Mouse (Mus musculus): ENCODE results near the gene Zfp972.
"Not testable (repeated sequence)": the region's sequence is repeated elsewhere in the genome, so short reads cannot be mapped to it uniquely, and the experiment has no call there.

Zfp972 gene

DNA sequence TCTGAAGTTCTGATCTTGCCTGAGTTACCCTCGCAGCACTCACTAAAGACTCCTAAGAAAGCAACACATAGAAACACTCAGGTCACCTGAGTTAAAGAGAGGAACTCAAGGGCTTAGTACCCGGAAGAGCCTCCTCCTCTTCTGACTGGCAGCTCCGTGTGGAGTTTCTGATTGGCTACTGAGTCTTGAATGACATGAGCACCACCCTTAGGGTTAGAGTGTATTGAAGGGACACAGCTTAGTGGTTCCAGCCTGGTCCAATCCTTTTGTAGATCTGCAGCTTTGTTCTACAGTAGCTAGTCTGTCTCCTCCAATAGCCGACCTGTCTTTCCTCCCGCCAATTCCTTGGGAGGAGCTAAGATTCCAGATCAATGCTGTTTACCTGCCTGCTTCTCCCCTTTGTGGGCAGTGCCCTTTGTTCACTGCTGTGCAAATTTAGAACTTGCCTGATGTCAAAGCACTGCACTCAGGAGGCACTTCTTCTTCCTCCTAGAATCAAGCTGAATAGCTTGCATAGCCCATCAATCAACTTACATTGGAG lies at the start of gene Zfp972:
Gene Zfp972, minus strand, starts transcription at position 51 of the 541 bp plus-strand sequence.
- DNase-seq, result not testable (repeated sequence)

DNA sequence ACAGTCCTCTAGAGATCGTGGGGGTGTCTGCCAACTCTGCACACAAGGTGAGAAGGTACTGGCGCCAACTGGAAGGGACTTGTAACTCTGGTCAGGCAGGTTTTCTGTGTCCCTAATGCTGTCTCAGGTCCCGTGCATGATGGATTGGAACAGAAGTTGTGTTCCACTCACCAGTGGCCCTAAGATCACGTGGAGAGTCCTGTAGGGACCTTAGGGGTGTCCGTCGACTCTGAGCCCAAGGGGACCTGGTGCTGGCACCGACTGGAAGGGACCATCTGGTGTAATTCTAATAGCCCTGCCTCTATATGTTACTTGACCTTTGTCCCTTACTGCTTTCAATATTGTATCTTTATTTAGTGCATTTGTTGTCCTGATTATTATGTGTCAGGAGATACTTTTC lies 49.4 kb upstream of the Zfp972 start:
- not testable (repeated sequence) for DNase-seq

DNA sequence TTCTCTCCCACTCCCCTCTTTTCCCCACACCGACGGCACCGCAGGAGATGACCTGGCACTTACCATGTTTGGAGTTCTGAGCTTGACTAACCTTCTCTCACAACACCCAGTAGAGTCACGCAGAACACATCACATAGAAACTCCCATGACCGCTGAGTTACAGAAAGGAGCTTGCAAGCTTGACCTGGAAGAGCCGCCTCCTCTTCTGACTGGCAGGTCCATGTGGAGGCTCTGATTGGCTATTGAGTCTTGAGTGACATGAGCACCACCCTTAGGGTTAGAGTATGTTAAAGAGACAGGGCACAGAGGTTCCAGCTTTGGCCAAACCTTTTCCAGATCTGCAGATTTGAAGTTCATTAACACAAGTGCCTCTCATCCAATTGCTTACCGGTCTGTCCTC lies 31.7 kb upstream of the Zfp972 start, which contains the start of gene Gm14326:
Gene Gm14326, minus strand, starts transcription at position 153 of the 400 bp plus-strand sequence.
- peak; percentile 75 to 91 for DNase-seq

DNA sequence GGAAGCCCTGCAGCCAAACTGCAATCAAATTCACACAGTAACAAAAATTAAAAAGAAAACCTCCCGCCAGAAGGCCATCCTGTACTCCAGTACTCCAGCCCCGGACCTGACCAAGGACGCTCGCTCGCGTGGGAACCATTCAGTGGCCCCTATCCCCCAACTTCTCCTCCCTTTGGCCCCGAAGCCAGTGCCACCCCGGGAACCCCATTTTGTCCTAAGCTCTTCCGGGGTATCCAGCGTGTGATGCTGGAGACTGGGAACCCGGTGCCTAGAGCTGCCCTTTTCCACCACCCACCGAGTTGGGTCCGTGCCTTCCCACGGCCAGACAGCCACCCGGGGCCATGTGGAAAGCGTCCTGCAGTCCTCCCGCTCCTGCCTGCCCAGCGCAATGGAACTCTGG lies 31.3 kb upstream of the Zfp972 start:
- peak; percentile 8 to 49 for DNase-seq

- DNase-seq, result not testable (repeated sequence)
These were observed 22.1 kb downstream of the Zfp972 start for GRCm38 (mm10) chr2:177903276-177903675.

DNA sequence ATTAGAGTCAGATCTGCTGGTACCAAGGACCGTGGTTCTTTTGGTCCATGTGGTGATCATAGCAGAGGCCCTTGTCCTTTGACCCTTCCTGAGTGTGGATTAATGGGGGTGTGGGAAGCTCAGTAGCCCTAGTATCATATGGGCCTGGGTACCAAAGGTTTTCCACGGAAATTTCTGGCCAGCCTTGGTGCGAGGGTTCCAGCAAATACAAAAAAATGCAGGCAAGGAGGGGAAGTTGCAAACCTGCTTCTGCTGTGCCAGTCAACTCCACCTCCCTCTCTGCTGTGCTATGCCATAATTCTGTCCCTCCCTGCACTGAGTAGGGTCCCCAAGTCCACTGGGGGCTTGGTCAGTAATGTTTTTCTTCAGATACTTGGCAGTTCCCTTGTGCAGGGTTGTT lies 27.2 kb downstream of the Zfp972 start:
- DNase-seq, result not testable (repeated sequence)

- peak in 1 of 2 experiments; percentile 1 for DNase-seq
These were observed 28.3 kb downstream of the Zfp972 start, which contains the start of gene Gm14327 for GRCm38 (mm10) chr2:177897046-177897578. Gm14327 (plus strand) TSS chr2:177897096.

GRCm38 (mm10) chr2:177887743-177888142 lies 37.7 kb downstream of the Zfp972 start:
- not testable (repeated sequence) for DNase-seq

DNA sequence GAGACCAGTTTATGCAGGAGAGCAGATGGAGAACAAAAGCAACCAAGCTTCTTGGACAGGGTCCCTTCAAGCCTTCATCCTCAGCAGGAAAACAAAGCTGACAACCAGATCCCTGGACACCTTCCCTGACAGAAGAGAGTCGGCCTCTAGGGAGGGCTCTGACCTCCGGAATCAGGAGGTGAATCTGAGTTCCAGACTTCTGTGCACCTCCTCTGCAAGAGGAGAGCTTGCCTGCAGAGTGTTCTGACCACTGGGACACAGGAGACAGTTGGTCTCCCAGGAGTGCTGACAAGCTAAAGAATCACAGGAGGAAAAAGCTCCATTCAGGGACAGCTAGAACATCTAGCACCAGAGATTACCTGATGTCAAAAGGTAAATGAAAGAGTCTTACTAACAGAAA lies 63.2 kb downstream of the Zfp972 start:
- DNase-seq, result not testable (repeated sequence)
